Mouse (Mus musculus): Measurements from ENCODE around the gene Zc3h7b.
"Not testable (repeated sequence)": the region's sequence is repeated elsewhere in the genome, so short reads cannot be mapped to it uniquely, and the experiment has no call there.

Gene Zc3h7b

GRCm38 (mm10) chr15:81739296-81739695 is 5.6 kb upstream of the Zc3h7b start:
- no peak for DNase-seq (ENCODE audit: low spot score in 2 of 2)

GRCm38 (mm10) chr15:81739924-81740323 is 4.9 kb upstream of the Zc3h7b start:
- no peak for DNase-seq (ENCODE audit: low spot score in 2 of 2)

- not testable (repeated sequence) for DNase-seq (ENCODE audit: low spot score in 2 of 2)
These were observed 2.5 kb upstream of the Zc3h7b start for GRCm38 (mm10) chr15:81742368-81742767.

GRCm38 (mm10) chr15:81745601-81746114 is 801 bp downstream of the Zc3h7b start:
- DNase-seq (ENCODE audit: low spot score in 2 of 2): peak; percentile 42 to 53

GRCm38 (mm10) chr15:81749742-81750141 is 4.9 kb downstream of the Zc3h7b start:
- DNase-seq (ENCODE audit: low spot score in 2 of 2): no peak

- no peak for DNase-seq (ENCODE audit: low spot score in 2 of 2)
These were observed 8.8 kb downstream of the Zc3h7b start for GRCm38 (mm10) chr15:81753669-81754068.

GRCm38 (mm10) chr15:81758701-81759100 is 13.8 kb downstream of the Zc3h7b start:
- no peak for DNase-seq (ENCODE audit: low spot score in 2 of 2)

GRCm38 (mm10) chr15:81759542-81759941 is 14.7 kb downstream of the Zc3h7b start:
- no peak for DNase-seq (ENCODE audit: low spot score in 2 of 2)

GRCm38 (mm10) chr15:81760361-81761079 is 15.7 kb downstream of the Zc3h7b start:
- no peak for DNase-seq (ENCODE audit: low spot score in 2 of 2)

GRCm38 (mm10) chr15:81761381-81761780 is 16.5 kb downstream of the Zc3h7b start:
- DNase-seq (ENCODE audit: low spot score in 2 of 2): no peak

GRCm38 (mm10) chr15:81761959-81762358 is 17.1 kb downstream of the Zc3h7b start:
- no peak for DNase-seq (ENCODE audit: low spot score in 2 of 2)

- DNase-seq (ENCODE audit: low spot score in 2 of 2): no peak
These were observed 19.7 kb downstream of the Zc3h7b start for GRCm38 (mm10) chr15:81764573-81764972.

- no peak for DNase-seq (ENCODE audit: low spot score in 2 of 2)
These were observed 20.8 kb downstream of the Zc3h7b start for GRCm38 (mm10) chr15:81765651-81766050.

- no peak for DNase-seq (ENCODE audit: low spot score in 2 of 2)
These were observed 21.6 kb downstream of the Zc3h7b start for GRCm38 (mm10) chr15:81766439-81766838.

GRCm38 (mm10) chr15:81769037-81769436 is 24.2 kb downstream of the Zc3h7b start:
- no peak for DNase-seq (ENCODE audit: low spot score in 2 of 2)

- DNase-seq (ENCODE audit: low spot score in 2 of 2): no peak
These were observed 27.7 kb downstream of the Zc3h7b start for GRCm38 (mm10) chr15:81772431-81773120.

- no peak for DNase-seq (ENCODE audit: low spot score in 2 of 2)
These were observed 29.8 kb downstream of the Zc3h7b start for GRCm38 (mm10) chr15:81774505-81775171.

GRCm38 (mm10) chr15:81776631-81777422 is 32.0 kb downstream of the Zc3h7b start:
- no peak for DNase-seq (ENCODE audit: low spot score in 2 of 2)

- no peak for DNase-seq (ENCODE audit: low spot score in 2 of 2)
These were observed 37.0 kb downstream of the Zc3h7b start for GRCm38 (mm10) chr15:81781816-81782215.

- no peak for DNase-seq (ENCODE audit: low spot score in 2 of 2)
These were observed 39.9 kb downstream of the Zc3h7b start for GRCm38 (mm10) chr15:81784762-81785161.

- DNase-seq (ENCODE audit: low spot score in 2 of 2): no peak
These were observed 40.8 kb downstream of the Zc3h7b start for GRCm38 (mm10) chr15:81785701-81786100.

GRCm38 (mm10) chr15:81787525-81787924 is 42.7 kb downstream of the Zc3h7b start:
- no peak for DNase-seq (ENCODE audit: low spot score in 2 of 2)

Measured in frontal cortex, postnatal 25 days (tissue).